Mouse (Mus musculus): ENCODE data around the gene Fez1. TPM values are rescaled to one million over a fixed set of nuclear protein-coding genes. Genes with fewer than 3 reads are reported as not detected.
A peak's percentile ranks its signal among the peaks of the same experiment; 100 is the strongest.

The Fez1 gene
- total RNA-seq, 1 experiment from 2014 or later: 4.7 TPM

DNA sequence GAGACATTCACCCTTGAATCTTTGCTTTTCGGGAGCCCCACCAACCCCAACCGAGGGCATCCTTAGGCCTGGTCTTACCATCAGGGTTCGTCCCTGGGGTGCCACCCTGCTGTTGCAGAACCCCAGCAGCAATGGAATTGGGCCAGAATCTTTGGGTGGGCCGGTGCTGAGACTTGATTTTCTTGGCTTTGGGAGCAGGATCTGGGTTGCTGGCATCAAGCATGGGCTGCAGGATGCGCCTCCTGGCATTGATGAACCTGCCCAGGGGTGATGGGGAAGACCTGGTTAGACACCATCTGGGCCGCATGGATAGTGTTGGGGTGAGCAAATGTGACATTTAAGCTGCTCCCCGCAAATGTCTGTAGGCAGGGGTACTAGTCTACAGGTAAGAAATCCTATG lies 72.6 kb downstream of the Fez1 start:
- DNase-seq: no peak

DNA sequence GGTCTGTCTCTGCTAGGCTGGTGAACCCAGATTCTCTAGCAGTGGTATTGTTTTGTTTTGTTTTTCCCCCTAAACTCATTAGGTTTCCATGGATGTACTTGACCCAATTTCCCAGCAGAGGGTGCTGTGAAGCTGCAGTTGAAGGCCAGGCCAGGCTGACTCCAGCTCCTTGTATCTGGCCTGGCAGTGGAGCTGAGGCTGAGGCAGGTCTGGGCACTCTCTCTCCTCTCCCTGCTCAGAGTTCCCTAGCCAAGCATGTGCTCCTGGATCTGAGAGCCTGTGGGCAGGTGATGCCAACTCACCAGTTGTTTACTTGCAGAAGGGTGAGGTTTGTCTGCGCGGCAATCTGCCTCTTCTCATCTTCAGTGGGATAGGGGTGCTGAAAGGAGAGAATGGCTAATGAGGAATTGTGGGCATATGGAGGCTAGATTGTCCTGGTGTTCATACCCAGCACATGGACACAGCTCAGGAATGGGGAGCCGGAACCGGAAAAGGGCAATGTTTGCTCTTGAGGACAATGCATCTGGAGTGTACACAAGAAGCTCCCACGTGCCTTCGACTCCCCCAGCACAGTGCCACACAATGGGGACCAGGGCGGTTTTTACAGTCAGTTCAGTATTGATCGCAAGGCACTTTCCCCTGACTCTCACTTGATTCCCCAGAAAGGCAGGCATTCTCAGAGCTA lies 73.5 kb downstream of the Fez1 start:
- DNase-seq: peak; percentile 46

DNA sequence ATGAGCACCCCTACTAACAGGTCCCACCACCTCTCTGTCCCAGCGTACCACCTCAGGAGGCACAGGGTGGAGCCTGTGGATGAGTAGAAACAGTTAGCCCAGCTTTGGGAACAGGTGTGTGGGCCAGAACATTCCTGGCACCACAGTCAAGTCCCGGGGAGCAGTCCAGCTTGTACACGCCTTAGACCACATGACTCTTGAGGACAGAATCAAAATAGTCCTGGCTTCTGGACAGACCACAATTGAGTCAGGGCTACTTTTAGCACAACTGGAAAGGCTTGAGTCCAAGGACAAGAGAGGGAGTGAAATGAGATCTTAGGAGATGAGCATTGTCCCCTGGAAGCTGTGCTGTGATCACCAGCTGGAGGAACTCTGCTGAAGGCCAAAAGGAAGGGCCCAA lies 76.9 kb downstream of the Fez1 start:
- no peak for DNase-seq

DNA sequence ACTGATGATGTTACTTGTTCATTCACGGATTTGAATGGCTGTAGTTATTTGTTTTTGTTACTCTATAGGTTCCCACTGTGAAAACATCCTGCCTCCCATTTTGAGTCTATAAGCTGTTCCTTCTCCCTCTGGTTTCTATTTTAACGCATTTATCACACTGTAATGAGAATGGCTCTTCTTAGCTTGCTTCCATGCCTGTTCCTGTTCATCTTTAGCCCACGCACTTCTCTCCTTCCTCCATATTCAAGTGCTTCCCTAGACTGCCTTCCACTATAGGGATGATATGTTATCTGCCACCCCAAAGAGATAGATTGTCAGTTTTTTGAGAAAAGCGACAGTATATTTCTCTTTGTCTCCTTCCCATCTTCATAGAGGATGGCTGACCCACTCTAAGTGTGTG lies 78.8 kb downstream of the Fez1 start:
- no peak for DNase-seq

DNA sequence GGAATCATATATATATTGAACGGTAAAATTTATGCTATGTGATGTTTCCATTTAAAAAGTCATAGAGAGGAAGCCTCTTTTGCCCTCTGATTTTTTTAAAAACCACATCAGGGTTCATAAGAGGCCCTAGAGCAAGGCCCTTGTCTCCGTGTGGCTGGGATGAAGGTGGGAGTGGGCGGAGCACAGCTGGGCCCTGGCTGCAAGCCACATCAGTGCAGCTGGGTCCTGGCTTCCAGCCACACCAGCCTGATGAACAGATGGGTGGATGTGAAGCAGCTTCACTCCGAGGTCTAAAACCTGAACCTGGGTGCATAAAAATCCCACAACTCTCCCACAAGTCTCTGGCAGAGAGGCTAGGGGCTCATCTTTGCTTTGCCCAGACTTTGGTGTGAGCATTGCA lies 83.8 kb downstream of the Fez1 start:
- DNase-seq: no peak

DNA sequence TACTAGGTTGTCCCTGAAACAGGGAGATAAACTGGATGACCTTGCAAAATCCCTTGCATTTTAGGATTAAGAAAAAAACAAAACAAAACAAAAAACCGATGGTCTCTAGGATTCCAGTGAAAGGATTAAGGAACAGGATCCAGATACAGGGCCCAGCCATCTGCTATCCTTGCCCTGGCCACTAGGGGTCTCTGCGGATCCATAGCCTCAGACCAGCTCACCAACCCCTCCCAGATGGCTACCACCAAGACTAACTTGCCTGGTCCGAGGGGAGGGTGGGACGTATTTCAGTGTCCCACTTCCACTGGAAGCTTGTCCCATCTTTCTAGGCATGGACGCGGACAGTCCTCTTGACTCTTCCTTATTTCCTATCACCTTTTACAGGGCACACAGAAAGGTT lies 94.7 kb downstream of the Fez1 start:
- peak; percentile 68 for DNase-seq

DNA sequence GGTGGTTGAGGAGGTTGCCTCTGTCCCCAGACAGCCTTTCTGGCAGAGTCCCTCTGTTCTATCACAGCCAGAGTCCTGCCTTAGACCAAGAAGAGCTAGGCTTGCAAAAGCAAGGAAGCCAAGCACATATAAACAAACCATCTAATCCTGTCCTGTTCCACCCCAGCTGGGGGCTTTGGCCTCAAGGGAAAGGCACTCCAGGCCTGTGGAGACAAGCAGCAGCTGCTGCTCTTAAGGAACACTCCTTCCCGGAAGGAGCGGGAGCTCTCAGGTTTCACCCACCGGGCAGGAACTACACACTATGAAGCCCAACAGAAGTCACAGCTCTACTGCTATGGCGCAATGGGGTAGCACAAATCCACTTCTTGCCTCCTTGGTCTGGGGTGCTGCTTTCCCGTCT lies 95.3 kb downstream of the Fez1 start:
- no peak for DNase-seq

DNA sequence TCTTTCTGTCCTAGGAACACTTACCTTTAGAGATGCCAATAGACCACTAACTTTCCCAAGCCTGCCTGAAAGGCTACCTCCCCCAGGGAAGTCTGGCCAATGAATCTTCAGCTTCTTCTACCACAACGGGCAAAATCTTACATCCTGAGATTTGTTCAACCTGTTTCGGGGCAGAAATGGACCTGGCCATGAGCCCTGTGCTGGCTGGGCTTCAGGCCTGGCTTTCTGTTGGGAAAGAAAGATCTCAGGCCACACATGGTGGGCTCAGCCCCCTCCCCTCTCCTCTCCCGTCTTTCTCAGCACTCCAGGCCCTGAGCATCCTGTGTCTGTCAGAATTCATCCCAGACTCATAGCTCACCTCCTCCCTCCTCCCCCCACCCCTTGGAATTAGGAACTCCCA lies 96.9 kb downstream of the Fez1 start:
- no peak for DNase-seq

DNA sequence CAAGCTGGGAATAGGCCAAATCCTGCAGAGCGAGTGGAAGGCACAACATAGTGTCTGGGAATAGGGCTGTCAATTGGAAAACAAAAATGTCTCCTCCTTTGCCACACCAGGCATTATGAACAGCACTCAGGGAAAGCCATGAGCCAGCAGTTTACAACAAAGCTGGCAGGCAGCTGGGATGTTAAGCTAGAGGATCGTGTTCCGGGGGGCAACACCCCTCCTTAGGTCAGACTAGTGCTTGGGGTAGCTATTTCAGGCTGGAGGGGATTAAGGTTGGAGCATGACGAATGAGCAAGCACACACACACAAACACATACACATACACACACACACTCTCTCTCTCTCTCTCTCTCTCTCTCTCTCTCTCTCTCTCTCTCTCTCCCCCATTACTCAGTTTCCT lies 97.8 kb downstream of the Fez1 start:
- no peak for DNase-seq

DNA sequence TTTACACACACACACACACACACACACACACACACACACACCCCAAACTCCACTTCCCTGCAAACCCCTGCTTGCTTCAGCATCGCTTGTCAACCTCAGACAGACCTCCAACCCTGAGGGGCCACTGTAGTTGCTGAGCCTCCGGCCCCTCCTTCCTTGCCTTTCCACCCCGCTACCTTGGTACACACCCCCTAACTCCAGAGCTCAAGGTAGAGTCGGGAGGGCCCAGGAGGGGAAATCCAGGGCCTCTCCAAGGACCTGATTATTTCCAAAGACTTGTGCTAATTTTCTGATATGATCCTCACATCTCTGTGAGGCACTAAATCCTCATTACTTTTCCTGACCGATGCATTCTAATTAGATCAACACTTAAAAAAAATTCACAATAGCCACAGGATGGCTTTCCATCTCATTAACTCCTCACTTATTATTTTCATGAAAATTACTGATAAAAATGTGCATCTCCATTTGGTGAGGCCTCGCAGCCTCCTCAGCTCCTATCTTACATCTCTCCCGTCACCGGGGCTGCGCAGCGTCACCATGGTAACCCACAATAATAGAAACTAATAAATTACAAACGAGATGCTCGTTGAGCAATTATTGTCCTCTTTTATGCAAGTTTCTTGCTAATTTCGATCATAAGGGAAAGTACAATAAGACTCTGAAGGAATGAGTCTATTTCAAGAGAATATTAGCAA lies 100.2 kb downstream of the Fez1 start:
- DNase-seq: no peak

DNA sequence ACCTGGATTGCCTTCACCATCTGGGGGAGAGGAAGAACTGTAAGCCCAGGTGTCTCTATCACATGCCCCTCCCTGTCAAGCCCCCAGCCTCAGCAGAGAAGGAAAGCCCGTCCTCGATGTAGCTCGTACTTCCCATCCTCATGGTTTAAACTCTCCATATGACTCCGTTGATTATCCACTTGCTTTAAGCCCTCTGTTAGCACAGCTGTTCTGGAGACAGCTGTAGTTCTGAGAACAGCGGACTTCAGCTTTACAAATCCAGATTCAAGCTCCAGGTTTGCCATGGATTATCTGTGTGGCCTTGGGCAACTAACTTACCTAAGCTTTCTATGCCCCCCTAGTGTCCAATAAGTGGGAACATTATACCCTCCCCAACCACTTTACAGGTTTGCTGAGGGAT lies 102.1 kb downstream of the Fez1 start:
- DNase-seq: no peak

Other genes starting within 250 kb of the Fez1 start
- gene Gm17689, start 239.2 kb upstream of the Fez1 start, total RNA-seq (2021): not detected in 2 replicates
- gene A630095E13Rik, start 178.5 kb upstream of the Fez1 start, total RNA-seq (2021): not detected in 2 replicates
- not detected in 2 replicates for gene Acrv1, start 128.6 kb upstream of the Fez1 start, total RNA-seq (2021)
- gene Chek1, start 94.8 kb upstream of the Fez1 start, total RNA-seq (2021): 5.8 and 8.1 TPM in 2 replicates
- gene Stt3a, start 54.2 kb upstream of the Fez1 start, total RNA-seq (2021): 189 and 263 TPM in 2 replicates
- gene Ei24, start 24.5 kb upstream of the Fez1 start, total RNA-seq (2021): 118 and 131 TPM in 2 replicates

Measured in adrenal gland, postnatal 25 days (tissue).